Mouse (Mus musculus) limb, embryonic 13.5 days (tissue): ENCODE data around the gene Gm1043. TPM values are rescaled to one million over a fixed set of nuclear protein-coding genes. Genes with fewer than 3 reads are reported as not detected.

Experiments used
- ATAC-seq: fragments of 200-750 bp; cut with Nextera tagmentation; 2 replicates; pipeline ENCODE4 v1.8.0; 2017; ENCODE audit warnings: low read depth, moderate number of reproducible peaks, moderate TSS enrichment; ENCODE audit not compliant: low FRiP score
- H3K27ac ChIP-seq: fragments of 300-500 bp; sonication (generic); 2 replicates; pipeline ENCODE4 v1.5.1; 2015; ENCODE audit warnings: inconsistent platforms, mild to moderate bottlenecking, moderate library complexity
- H3K27me3 ChIP-seq: fragments of 300-500 bp; sonication (generic); 2 replicates; pipeline ENCODE4 v1.6.1; 2015; ENCODE audit warnings: mild to moderate bottlenecking, inconsistent platforms
- H3K36me3 ChIP-seq: fragments of 300-500 bp; sonication (generic); 2 replicates; pipeline ENCODE4 v1.6.1; 2015; ENCODE audit warnings: inconsistent platforms, mild to moderate bottlenecking, moderate library complexity
- H3K4me1 ChIP-seq: fragments of 300-500 bp; sonication (generic); 2 replicates; pipeline ENCODE4 v1.6.1; 2015; ENCODE audit warnings: inconsistent platforms
- H3K4me2 ChIP-seq: fragments of 300-500 bp; sonication (generic); replicated peaks from 2 replicates; pipeline ENCODE4 v1.6.1; 2015; ENCODE audit warnings: inconsistent platforms, mild to moderate bottlenecking, moderate library complexity
- H3K4me3 ChIP-seq: fragments of 300-500 bp; sonication (generic); 2 replicates; pipeline ENCODE4 v1.5.1; 2015; ENCODE audit warnings: moderate library complexity, mild to moderate bottlenecking, inconsistent platforms
- H3K9ac ChIP-seq: fragments of 300-500 bp; sonication (generic); 2 replicates; pipeline ENCODE4 v1.6.1; 2015; ENCODE audit warnings: mild to moderate bottlenecking, inconsistent platforms
- H3K9me3 ChIP-seq: fragments of 300-500 bp; sonication (generic); 2 replicates; pipeline ENCODE4 v1.6.1; 2016; ENCODE audit warnings: inconsistent platforms
- WGBS: fragments of 180-500 bp; shearing (Covaris S2); methylation state at CpG from one replicate; pipeline ENCODE4 v1.1.7; 2015; 5-methylcytosine and 5-hydroxymethylcytosine counted together
- polyA plus RNA-seq: library from polyadenylated mRNA; unstranded; fragments of >200 nt; fragmentation: Nextera tagmentation; extraction: Ambion mirVana; gene quantifications from 2 replicates; pipeline ENCODE4 v1.2.1, GENCODE M21; 2015

The Gm1043 gene
- polyA plus RNA-seq, 1 experiment from 2014 or later, result 0.06 TPM

- Histone ChIP-seq H3K9ac (no peak overlapping the region), H3K4me1 (no peaks in the 10 kb centered on the region), H3K27me3 (peaks cover 12% of the 10 kb centered on the region), H3K9me3 (no peaks in the 10 kb centered on the region), H3K36me3 (no peaks in the 10 kb centered on the region), H3K4me2 (no peak overlapping the region), H3K4me3 (no peak overlapping the region), H3K27ac (no peak overlapping the region)
- WGBS, result 39% methylated on average over 6 of the region's 6 CpGs
- no peak for ATAC-seq
Observed at GRCm38 (mm10) chr5:37102056-37102455, 16.9 kb downstream of the Gm1043 start.

- H3K4me2 ChIP-seq, result no peak overlapping the region
- no peak overlapping the region for H3K27ac ChIP-seq
- WGBS, result 81% methylated on average over 23 of the region's 23 CpGs
- H3K9me3 ChIP-seq, result no peaks in the 10 kb centered on the region
- ATAC-seq, result no peak
- H3K4me3 ChIP-seq, result no peak overlapping the region
- H3K36me3 ChIP-seq, result no peaks in the 10 kb centered on the region
- no peak overlapping the region for H3K9ac ChIP-seq
- H3K27me3 ChIP-seq, result peaks cover 5% of the 10 kb centered on the region
- H3K4me1 ChIP-seq, result no peaks in the 10 kb centered on the region
Observed at GRCm38 (mm10) chr5:37105531-37106456, 20.6 kb downstream of the Gm1043 start.

- H3K9me3 ChIP-seq, result no peaks in the 10 kb centered on the region
- H3K27ac ChIP-seq, result no peak overlapping the region
- ATAC-seq, result no peak
- H3K4me2 ChIP-seq, result no peak overlapping the region
- H3K4me1 ChIP-seq, result no peaks in the 10 kb centered on the region
- WGBS, result 76% methylated on average over 5 of the region's 5 CpGs
- H3K9ac ChIP-seq, result no peak overlapping the region
- 0 out of 2 replicates have a peak, but pooled peaks cover 3% of the 10 kb centered on the region for H3K27me3 ChIP-seq
- no peak overlapping the region for H3K4me3 ChIP-seq
- H3K36me3 ChIP-seq, result no peaks in the 10 kb centered on the region
Observed at GRCm38 (mm10) chr5:37107111-37107510, 21.9 kb downstream of the Gm1043 start.

- 79% methylated on average over 6 of the region's 6 CpGs for WGBS
- no peak overlapping the region for H3K27ac ChIP-seq
- no peaks in the 10 kb centered on the region for H3K4me1 ChIP-seq
- no peak overlapping the region for H3K9ac ChIP-seq
- no peak overlapping the region for H3K4me2 ChIP-seq
- H3K27me3 ChIP-seq, result 0 out of 2 replicates have a peak, but pooled peaks cover 3% of the 10 kb centered on the region
- no peak for ATAC-seq
- H3K4me3 ChIP-seq, result no peak overlapping the region
- no peaks in the 10 kb centered on the region for H3K36me3 ChIP-seq
- H3K9me3 ChIP-seq, result no peaks in the 10 kb centered on the region
Observed at GRCm38 (mm10) chr5:37107611-37108010, 22.4 kb downstream of the Gm1043 start.

- Histone ChIP-seq H3K4me2 (no peak overlapping the region), H3K4me3 (no peak overlapping the region), H3K27ac (no peak overlapping the region), H3K36me3 (no peaks in the 10 kb centered on the region), H3K27me3 (0 out of 2 replicates have a peak, but pooled peaks cover 3% of the 10 kb centered on the region), H3K9me3 (no peaks in the 10 kb centered on the region), H3K4me1 (no peaks in the 10 kb centered on the region), H3K9ac (no peak overlapping the region)
- no peak for ATAC-seq
- 29% methylated on average over 6 of the region's 6 CpGs for WGBS
Observed at GRCm38 (mm10) chr5:37109280-37109849, 24.2 kb downstream of the Gm1043 start.

GRCm38 (mm10) chr5:37112389-37112788, 27.2 kb downstream of the Gm1043 start:
- no peaks in the 10 kb centered on the region for H3K36me3 ChIP-seq
- no peak for ATAC-seq
- no peak overlapping the region for H3K4me2 ChIP-seq
- no peak overlapping the region for H3K27ac ChIP-seq
- WGBS, result 64% methylated on average over 7 of the region's 7 CpGs
- no peak overlapping the region for H3K4me3 ChIP-seq
- no peaks in the 10 kb centered on the region for H3K9me3 ChIP-seq
- 0 out of 2 replicates have a peak, but pooled peaks cover 3% of the 10 kb centered on the region for H3K27me3 ChIP-seq
- H3K4me1 ChIP-seq, result no peaks in the 10 kb centered on the region
- no peak overlapping the region for H3K9ac ChIP-seq

- Histone ChIP-seq H3K9ac (no peak overlapping the region), H3K4me3 (no peak overlapping the region), H3K27ac (no peak overlapping the region), H3K9me3 (no peaks in the 10 kb centered on the region), H3K4me2 (no peak overlapping the region), H3K4me1 (no peaks in the 10 kb centered on the region; the same call in 1 of the 2 replicates), H3K36me3 (no peaks in the 10 kb centered on the region), H3K27me3 (no peaks in the 10 kb centered on the region)
- 56% methylated on average over 9 of the region's 9 CpGs for WGBS
- ATAC-seq, result no peak
Observed at GRCm38 (mm10) chr5:37117126-37117525, 32.0 kb downstream of the Gm1043 start.

- 52% methylated on average over 4 of the region's 4 CpGs for WGBS
- Histone ChIP-seq H3K27ac (no peak overlapping the region), H3K9ac (no peak overlapping the region), H3K36me3 (no peaks in the 10 kb centered on the region), H3K4me2 (no peak overlapping the region), H3K27me3 (no peaks in the 10 kb centered on the region), H3K9me3 (no peaks in the 10 kb centered on the region), H3K4me1 (no peaks in the 10 kb centered on the region; the same call in 1 of the 2 replicates), H3K4me3 (no peak overlapping the region)
- ATAC-seq, result no peak
Observed at GRCm38 (mm10) chr5:37118242-37118641, 33.1 kb downstream of the Gm1043 start.

- WGBS, result 52% methylated on average over 7 of the region's 7 CpGs
- no peak overlapping the region for H3K4me3 ChIP-seq
- no peak for ATAC-seq
- no peaks in the 10 kb centered on the region for H3K9me3 ChIP-seq
- no peaks in the 10 kb centered on the region; the same call in 1 of the 2 replicates for H3K4me1 ChIP-seq
- H3K4me2 ChIP-seq, result no peak overlapping the region
- H3K27me3 ChIP-seq, result no peaks in the 10 kb centered on the region
- H3K27ac ChIP-seq, result no peak overlapping the region
- H3K36me3 ChIP-seq, result no peaks in the 10 kb centered on the region
- H3K9ac ChIP-seq, result no peak overlapping the region
Observed at GRCm38 (mm10) chr5:37121186-37121680, 36.1 kb downstream of the Gm1043 start.

- Histone ChIP-seq H3K36me3 (no peaks in the 10 kb centered on the region), H3K9ac (no peak overlapping the region), H3K27me3 (no peaks in the 10 kb centered on the region), H3K27ac (no peak overlapping the region), H3K4me2 (no peak overlapping the region), H3K4me1 (no peaks in the 10 kb centered on the region), H3K9me3 (no peaks in the 10 kb centered on the region), H3K4me3 (no peak overlapping the region)
- 42% methylated on average over 4 of the region's 4 CpGs for WGBS
- ATAC-seq, result no peak
Observed at GRCm38 (mm10) chr5:37131841-37132240, 46.7 kb downstream of the Gm1043 start.

GRCm38 (mm10) chr5:37141745-37142144, 56.6 kb downstream of the Gm1043 start:
- H3K36me3 ChIP-seq, result no peaks in the 10 kb centered on the region
- no peak overlapping the region for H3K4me3 ChIP-seq
- no peak overlapping the region for H3K9ac ChIP-seq
- no peak for ATAC-seq
- H3K27me3 ChIP-seq, result no peaks in the 10 kb centered on the region
- WGBS, result 64% methylated on average over 8 of the region's 8 CpGs
- H3K4me1 ChIP-seq, result no peaks in the 10 kb centered on the region
- no peaks in the 10 kb centered on the region for H3K9me3 ChIP-seq
- no peak overlapping the region for H3K4me2 ChIP-seq
- H3K27ac ChIP-seq, result no peak overlapping the region

- ATAC-seq, result no peak
- Histone ChIP-seq H3K27me3 (no peaks in the 10 kb centered on the region), H3K27ac (no peak overlapping the region), H3K36me3 (no peaks in the 10 kb centered on the region), H3K4me2 (no peak overlapping the region), H3K9ac (no peak overlapping the region), H3K4me1 (no peaks in the 10 kb centered on the region), H3K9me3 (no peaks in the 10 kb centered on the region), H3K4me3 (no peak overlapping the region)
- WGBS, result 16% methylated on average over 4 of the region's 4 CpGs
Observed at GRCm38 (mm10) chr5:37147536-37147935, 62.4 kb downstream of the Gm1043 start.
